Mouse (Mus musculus): Measurements from ENCODE around the gene Man1c1.

The Man1c1 gene

GRCm38 (mm10) chr4:134644410-134644809 is 59.7 kb downstream of the Man1c1 start:
- CTCF ChIA-PET, result no interaction called here

GRCm38 (mm10) chr4:134641711-134642516 is 62.2 kb downstream of the Man1c1 start:
- CTCF ChIA-PET, result no interaction called here

- CTCF ChIA-PET, result no interaction called here
Measured at GRCm38 (mm10) chr4:134639325-134639724, 64.8 kb downstream of the Man1c1 start.

GRCm38 (mm10) chr4:134638111-134638550 is 66.0 kb downstream of the Man1c1 start:
- CTCF ChIA-PET, result no interaction called here

- CTCF ChIA-PET, result no interaction called here
Measured at GRCm38 (mm10) chr4:134636406-134636805, 67.7 kb downstream of the Man1c1 start.

- CTCF ChIA-PET, result no interaction called here
Measured at GRCm38 (mm10) chr4:134634001-134634400, 70.1 kb downstream of the Man1c1 start.

- CTCF ChIA-PET, result interaction anchor here (0.7 kb wide), 1 partner anchor 17 kb away, joined by 4 read pairs; no protein-coding TSS in a partner anchor
Measured at GRCm38 (mm10) chr4:134632131-134632711, 71.9 kb downstream of the Man1c1 start.

GRCm38 (mm10) chr4:134631471-134632130 is 72.5 kb downstream of the Man1c1 start:
- CTCF ChIA-PET, result no interaction called here

- CTCF ChIA-PET, result no interaction called here
Measured at GRCm38 (mm10) chr4:134628575-134629384, 75.3 kb downstream of the Man1c1 start.

GRCm38 (mm10) chr4:134628058-134628457 is 76.0 kb downstream of the Man1c1 start:
- CTCF ChIA-PET, result no interaction called here

GRCm38 (mm10) chr4:134626883-134627282 is 77.2 kb downstream of the Man1c1 start:
- CTCF ChIA-PET, result no interaction called here

GRCm38 (mm10) chr4:134626350-134626749 is 77.7 kb downstream of the Man1c1 start:
- CTCF ChIA-PET, result no interaction called here

GRCm38 (mm10) chr4:134624109-134624862 is 79.8 kb downstream of the Man1c1 start:
- CTCF ChIA-PET, result no interaction called here

- CTCF ChIA-PET, result no interaction called here
Measured at GRCm38 (mm10) chr4:134621695-134622094, 82.4 kb downstream of the Man1c1 start.

GRCm38 (mm10) chr4:134620246-134620645 is 83.8 kb downstream of the Man1c1 start:
- CTCF ChIA-PET, result interaction anchor here (1.5 kb wide), 1 partner anchor 18 kb away, joined by 3 read pairs; no protein-coding TSS in a partner anchor

GRCm38 (mm10) chr4:134619489-134619870 is 84.6 kb downstream of the Man1c1 start:
- CTCF ChIA-PET, result interaction anchor here (1.5 kb wide), 1 partner anchor 18 kb away, joined by 3 read pairs; no protein-coding TSS in a partner anchor

- CTCF ChIA-PET, result interaction anchor here (1.5 kb wide), 1 partner anchor 17 kb away, joined by 3 read pairs; no protein-coding TSS in a partner anchor
Measured at GRCm38 (mm10) chr4:134618810-134619488, 85.1 kb downstream of the Man1c1 start.

GRCm38 (mm10) chr4:134617779-134618178 is 86.3 kb downstream of the Man1c1 start:
- CTCF ChIA-PET, result interaction anchor here (0.6 kb wide), 1 partner anchor 316 kb away, joined by 4 read pairs; no protein-coding TSS in a partner anchor

- CTCF ChIA-PET, result no interaction called here
Measured at GRCm38 (mm10) chr4:134615929-134616625, 88.0 kb downstream of the Man1c1 start.

All from spleen, embryonic (tissue).